Mouse (Mus musculus) MEL (cell line): ENCODE measurements around the gene Tia1. TPM values are rescaled to one million over a fixed set of nuclear protein-coding genes. Genes with fewer than 3 reads are reported as not detected.

Source experiments
- DNase-seq: peaks from one replicate; pipeline ENCODE4 v3.0.0; 2011; ENCODE audit warnings: low read depth, low spot score
- H3K27ac ChIP-seq: 2 replicates; pipeline ENCODE4 v1.5.1; 2012; ENCODE audit warnings: low read depth, mild to moderate bottlenecking, control low read depth, low read length, moderate library complexity; ENCODE audit not compliant: control insufficient read depth
- H3K27me3 ChIP-seq, 2 experiments: fragments of 150-350 bp in 1 of 2; sonication (generic) in 1 of 2; 2 replicates each; pipeline ENCODE4 v1.6.1; 2012; ENCODE audit warnings: low read length in 2 of 2, mild to moderate bottlenecking in 2 of 2, improper control_type of control experiment in 1 of 2, moderate library complexity in 1 of 2; ENCODE audit not compliant: insufficient read depth in 2 of 2, control insufficient read depth in 1 of 2
- H3K36me3 ChIP-seq, 2 experiments: 2 replicates each; pipeline ENCODE4 v1.6.1; 2012 to 2014; ENCODE audit warnings: low read length in 2 of 2, improper control_type of control experiment in 1 of 2, inconsistent platforms in 1 of 2, mild to moderate bottlenecking in 1 of 2; ENCODE audit not compliant: insufficient read depth in 2 of 2, control insufficient read depth in 1 of 2
- H3K4me1 ChIP-seq, 2 experiments: fragments of 150-350 bp in 1 of 2; sonication (generic) in 1 of 2; 2 replicates each; pipeline ENCODE4 v1.6.1; 2012; ENCODE audit warnings: low read length in 2 of 2, improper control_type of control experiment in 1 of 2, mild to moderate bottlenecking in 1 of 2; ENCODE audit not compliant: insufficient read depth in 2 of 2, control insufficient read depth in 1 of 2
- H3K4me3 ChIP-seq, 2 experiments: fragments of 150-350 bp in 1 of 2; sonication (generic) in 1 of 2; 2 replicates each; pipeline ENCODE4 v1.5.1; 2012; ENCODE audit warnings: low read depth in 2 of 2, low read length in 2 of 2, mild to moderate bottlenecking in 2 of 2, moderate library complexity in 2 of 2, control low read depth in 1 of 2, improper control_type of control experiment in 1 of 2; ENCODE audit not compliant: control insufficient read depth in 1 of 2, insufficient read depth in 1 of 2
- H3K79me2 ChIP-seq: 2 replicates; pipeline ENCODE4 v1.6.1; 2012; ENCODE audit warnings: mild to moderate bottlenecking, low read length, moderate library complexity; ENCODE audit not compliant: control insufficient read depth, poor library complexity, insufficient read depth
- H3K9ac ChIP-seq: 2 replicates; pipeline ENCODE4 v1.6.1; 2012; ENCODE audit warnings: low read depth, mild to moderate bottlenecking, control low read depth, low read length, moderate library complexity; ENCODE audit not compliant: control insufficient read depth, poor library complexity, severe bottlenecking
- H3K9me3 ChIP-seq: fragments of 150-350 bp; sonication (generic); replicated peaks from 2 replicates; pipeline ENCODE4 v1.6.1; 2012; ENCODE audit warnings: mild to moderate bottlenecking, low read length, improper control_type of control experiment, moderate library complexity; ENCODE audit not compliant: insufficient read depth
- CHD1 ChIP-seq: IDR thresholded peaks from 2 replicates; pipeline ENCODE4 v1.6.1; 2012; ENCODE audit warnings: low read depth, mild to moderate bottlenecking, inconsistent platforms, low read length, improper control_type of control experiment
- CHD2 ChIP-seq: IDR thresholded peaks from 2 replicates; pipeline ENCODE4 v1.6.1; 2011; ENCODE audit warnings: low read length, improper control_type of control experiment
- CTCF ChIP-seq, 3 experiments: IDR thresholded peaks in 2 of 3; conservative IDR thresholded peaks in 1 of 3; 2 replicates each; pipeline ENCODE4 v1.5.1; 2011 to 2012; ENCODE audit warnings: low read length in 3 of 3, low read depth in 2 of 3, mild to moderate bottlenecking in 2 of 3, improper control_type of control experiment in 1 of 3, inconsistent platforms in 1 of 3, mixed read lengths in 1 of 3, moderate library complexity in 1 of 3; ENCODE audit not compliant: control insufficient read depth in 1 of 3, insufficient read depth in 1 of 3, poor library complexity in 1 of 3, severe bottlenecking in 1 of 3
- E2F4 ChIP-seq: IDR thresholded peaks from 2 replicates; pipeline ENCODE4 v1.6.1; 2011; ENCODE audit warnings: low read depth, low read length, improper control_type of control experiment, borderline replicate concordance
- EP300 ChIP-seq, 2 experiments: IDR thresholded peaks; 2 replicates each; pipeline ENCODE4 v1.6.1; 2011; ENCODE audit warnings: improper control_type of control experiment in 2 of 2, low read length in 2 of 2, low read depth in 1 of 2, mild to moderate bottlenecking in 1 of 2
- GABPA ChIP-seq: IDR thresholded peaks from 2 replicates; pipeline ENCODE4 v1.6.1; 2012; ENCODE audit warnings: low read depth, mild to moderate bottlenecking, inconsistent platforms, low read length, improper control_type of control experiment, moderate library complexity
- GATA1 ChIP-seq: IDR thresholded peaks from 2 replicates; pipeline ENCODE4 v1.6.1; 2011; ENCODE audit warnings: low read depth, low read length, improper control_type of control experiment
- HCFC1 ChIP-seq: IDR thresholded peaks from 2 replicates; pipeline ENCODE4 v1.6.1; 2012; ENCODE audit warnings: low read depth, mild to moderate bottlenecking, inconsistent platforms, low read length, improper control_type of control experiment, moderate library complexity
- JUND ChIP-seq: IDR thresholded peaks from 2 replicates; pipeline ENCODE4 v1.6.1; 2011; ENCODE audit warnings: low read depth, mild to moderate bottlenecking, improper control_type of control experiment, low read length
- MAX ChIP-seq: IDR thresholded peaks from 2 replicates; pipeline ENCODE4 v1.6.1; 2011; ENCODE audit warnings: low read length, improper control_type of control experiment
- MEF2A ChIP-seq: IDR thresholded peaks from 2 replicates; pipeline ENCODE4 v1.6.1; 2014; ENCODE audit warnings: low read depth, mild to moderate bottlenecking, inconsistent platforms, low read length, improper control_type of control experiment; ENCODE audit not compliant: poor library complexity, insufficient replicate concordance, severe bottlenecking; ENCODE audit errors: extremely low read depth
- MXI1 ChIP-seq: IDR thresholded peaks from 2 replicates; pipeline ENCODE4 v1.6.1; 2011; ENCODE audit warnings: mild to moderate bottlenecking, low read depth, low read length, improper control_type of control experiment
- MYB ChIP-seq: IDR thresholded peaks from 2 replicates; pipeline ENCODE4 v1.6.1; 2011; ENCODE audit warnings: mild to moderate bottlenecking, low read depth, low read length, improper control_type of control experiment
- MYC ChIP-seq: IDR thresholded peaks from 2 replicates; pipeline ENCODE4 v1.6.1; 2011; ENCODE audit warnings: low read depth, mild to moderate bottlenecking, low read length, improper control_type of control experiment, moderate library complexity
- NRF1 ChIP-seq: IDR thresholded peaks from 2 replicates; pipeline ENCODE4 v1.6.1; 2014; ENCODE audit warnings: low read depth, mild to moderate bottlenecking, inconsistent platforms, low read length, improper control_type of control experiment, moderate library complexity; ENCODE audit not compliant: poor library complexity, insufficient read depth, severe bottlenecking
- POLR2A ChIP-seq, 2 experiments: IDR thresholded peaks; 2 replicates each; pipeline ENCODE4 v1.6.1; 2011 to 2012; ENCODE audit warnings: low read length in 2 of 2, mild to moderate bottlenecking in 2 of 2, control low read depth in 1 of 2, improper control_type of control experiment in 1 of 2, low read depth in 1 of 2, moderate library complexity in 1 of 2; ENCODE audit not compliant: control insufficient read depth in 1 of 2, insufficient read depth in 1 of 2, poor library complexity in 1 of 2
- POLR2AphosphoS2 ChIP-seq: IDR thresholded peaks from 2 replicates; pipeline ENCODE4 v1.6.1; 2011; ENCODE audit warnings: low read length, improper control_type of control experiment
- SIN3A ChIP-seq: IDR thresholded peaks from 2 replicates; pipeline ENCODE4 v1.6.1; 2012; ENCODE audit warnings: low read length, improper control_type of control experiment, inconsistent platforms
- SMC3 ChIP-seq: IDR thresholded peaks from 2 replicates; pipeline ENCODE4 v1.6.1; 2011; ENCODE audit warnings: low read depth, low read length, improper control_type of control experiment
- TAL1 ChIP-seq: IDR thresholded peaks from 2 replicates; pipeline ENCODE4 v1.6.1; 2012; ENCODE audit warnings: mild to moderate bottlenecking, inconsistent platforms, low read length, moderate library complexity, mixed read lengths
- TBP ChIP-seq: IDR thresholded peaks from 2 replicates; pipeline ENCODE4 v1.8.0; 2011; ENCODE audit warnings: low read depth, low read length, improper control_type of control experiment
- TCF12 ChIP-seq: IDR thresholded peaks from 2 replicates; pipeline ENCODE4 v1.6.1; 2014; ENCODE audit warnings: low read depth, mild to moderate bottlenecking, inconsistent platforms, low read length, improper control_type of control experiment, moderate library complexity
- USF1 ChIP-seq: IDR thresholded peaks from 2 replicates; pipeline ENCODE4 v1.6.1; 2014; ENCODE audit warnings: low read depth, mild to moderate bottlenecking, inconsistent platforms, low read length, improper control_type of control experiment, moderate library complexity
- USF2 ChIP-seq, 2 experiments: IDR thresholded peaks; 2 replicates each; pipeline ENCODE4 v1.6.1; 2011 to 2012; ENCODE audit warnings: improper control_type of control experiment in 2 of 2, low read length in 2 of 2, borderline replicate concordance in 1 of 2, inconsistent platforms in 1 of 2, low read depth in 1 of 2, mild to moderate bottlenecking in 1 of 2; ENCODE audit not compliant: insufficient read depth in 1 of 2
- ZC3H11A ChIP-seq: IDR thresholded peaks from 2 replicates; pipeline ENCODE4 v1.6.1; 2012; ENCODE audit warnings: low read depth, mild to moderate bottlenecking, inconsistent platforms, low read length, improper control_type of control experiment
- ZMIZ1 ChIP-seq: IDR thresholded peaks from 2 replicates; pipeline ENCODE4 v1.6.1; 2012; ENCODE audit warnings: low read depth, mild to moderate bottlenecking, inconsistent platforms, low read length, improper control_type of control experiment, moderate library complexity
- ZNF384 ChIP-seq: IDR thresholded peaks from 2 replicates; pipeline ENCODE4 v1.6.1; 2012; ENCODE audit warnings: low read depth, mild to moderate bottlenecking, inconsistent platforms, low read length, improper control_type of control experiment
- polyA plus RNA-seq, 2 experiments: library from polyadenylated mRNA; stranded (reverse) in 1 of 2; unstranded in 1 of 2; fragments of >175 nt in 1 of 2; fragments of >200 nt in 1 of 2; gene quantifications; 2 replicates each; pipeline versions ENCODE4 v1.2.1 to v1.2.4; 2012; ENCODE audit warnings: low replicate concordance in 2 of 2, low read depth in 1 of 2; ENCODE audit not compliant: insufficient read length in 2 of 2, insufficient read depth in 1 of 2, missing spikeins in 1 of 2
- total RNA-seq: library from RNA; depleted of rRNA; stranded (reverse); fragments of 300-350 nt; gene quantifications from 2 replicates; pipeline ENCODE4 v1.2.3, GENCODE M21; 2012

Tia1 gene
- total and polyA plus RNA-seq, 3 experiments: 21.5 to 25.3 TPM; not detected in 1

- Histone ChIP-seq H3K4me3 (peak overlapping the region; percentile 66 to 99), H3K79me2 (peaks cover 15% of the 10 kb centered on the region), H3K4me1 (peaks cover 0 to 10% of the 10 kb centered on the region in 2 experiments; a peak in 2 of 4 replicates), H3K36me3 (peaks cover 0 to 15% of the 10 kb centered on the region in 2 experiments; a peak in 2 of 4 replicates), H3K27ac (peak overlapping the region; percentile 100), H3K9me3 (no peaks in the 10 kb centered on the region), H3K27me3 (no peaks in the 10 kb centered on the region), H3K9ac (peak overlapping the region; percentile 99)
- TF ChIP-seq MXI1: peak; percentile 89
- TF ChIP-seq CHD1: 0 out of 2 replicates have a peak, but pooled peaks have one; percentile 30
- TF ChIP-seq USF1: 0 out of 2 replicates have a peak, but pooled peaks have one; percentile 22
- TF ChIP-seq CTCF (IDR thresholded peaks at IDR 0.05 in 2 of 3, conservative IDR thresholded peaks at IDR 0.05 in 1 of 3; ENCODE audit: control insufficient read depth in 1 of 3, insufficient read depth in 1 of 3, low read depth in 2 of 3, low read length in 3 of 3, poor library complexity in 1 of 3, severe bottlenecking in 1 of 3): peak; percentile 40 to 62 (median 61)
- 0 out of 2 replicates have a peak, but pooled peaks have one; percentile 9 for TF ChIP-seq TCF12
- TF ChIP-seq GATA1: no peak
- 0 out of 4 replicates have a peak, but pooled peaks of 1 of the 2 experiments have one; percentile 37 for TF ChIP-seq POLR2A (IDR thresholded peaks at IDR 0.05; ENCODE audit: control insufficient read depth in 1 of 2, insufficient read depth in 1 of 2, low read depth in 1 of 2, low read length in 2 of 2, poor library complexity in 1 of 2)
- TF ChIP-seq POLR2AphosphoS2: no peak
- no peak for TF ChIP-seq MAX
- peak; percentile 89 for TF ChIP-seq TBP
- peak; percentile 71; the same call in 1 of the 2 replicates for TF ChIP-seq MYC
- peak; percentile 22; the same call in 1 of the 2 replicates for TF ChIP-seq ZC3H11A
- TF ChIP-seq SMC3: peak; percentile 51
- peak; percentile 86 for DNase-seq
Measured at GRCm38 (mm10) chr6:86437711-86438110, 33.7 kb downstream of the Tia1 start.

DNA sequence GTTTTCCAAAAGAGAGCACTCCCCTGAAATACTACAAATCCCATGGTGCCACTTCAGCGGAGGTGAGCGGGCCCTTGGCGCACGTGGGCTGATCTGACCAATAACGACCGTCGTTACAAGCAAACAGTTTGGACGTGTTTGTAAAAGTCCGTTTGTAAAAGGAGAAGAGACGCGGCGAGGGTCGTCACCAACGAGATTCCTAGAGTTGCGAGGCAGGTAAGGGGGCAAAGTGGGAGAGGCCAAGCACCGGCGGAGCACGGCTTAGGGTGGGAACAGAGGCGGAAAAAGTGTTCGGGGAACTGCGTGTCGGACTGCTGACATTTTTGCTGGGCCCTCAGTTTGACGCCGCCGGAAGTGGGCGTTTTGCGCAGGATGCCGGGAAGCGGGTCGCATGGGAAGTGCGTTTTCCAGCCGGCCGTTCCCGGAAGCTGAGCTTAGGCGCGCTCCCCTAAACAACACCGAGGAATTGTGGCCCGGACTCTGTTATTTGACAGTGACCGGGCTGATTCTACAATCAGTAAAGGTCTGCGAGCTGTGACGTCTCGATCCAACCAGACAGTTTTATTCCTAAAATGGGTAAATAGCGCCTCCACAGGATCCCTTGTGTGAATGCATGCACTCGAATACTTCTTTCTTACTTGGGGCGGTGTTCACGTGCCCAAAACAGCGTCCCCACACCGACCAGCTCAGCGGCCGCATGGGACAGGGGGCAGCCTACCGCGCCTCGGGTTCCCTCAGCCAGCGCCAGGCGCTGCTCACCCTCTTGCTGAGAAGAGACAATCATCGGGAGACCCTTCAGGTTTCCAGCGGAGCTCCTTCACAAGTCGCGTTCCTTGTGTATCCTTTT lies 34.5 kb downstream of the Tia1 start, which contains the start of gene C87436:
Gene C87436 (plus strand): TSS at position 103 of the 847 bp plus-strand sequence.
- H3K27ac ChIP-seq: peak within 1 kb of the TSS; percentile 100
- peaks cover 15% of the 10 kb centered on the region for H3K79me2 ChIP-seq
- peak within 1 kb of the TSS; percentile 80 to 99 for H3K4me3 ChIP-seq
- no peaks in the 10 kb centered on the region for H3K9me3 ChIP-seq
- H3K36me3 ChIP-seq: peaks cover 0 to 15% of the 10 kb centered on the region in 2 experiments; a peak in 2 of 4 replicates
- H3K4me1 ChIP-seq: peaks cover 0 to 10% of the 10 kb centered on the region in 2 experiments; a peak in 2 of 4 replicates
- DNase-seq: peak; percentile 98
- H3K9ac ChIP-seq: peak within 1 kb of the TSS; percentile 99
- H3K27me3 ChIP-seq: no peaks in the 10 kb centered on the region
- TF ChIP-seq ZMIZ1 (peak; percentile 73), GATA1 (0 out of 2 replicates have a peak, but pooled peaks have one; percentile 14), MYB (peak; percentile 79), EP300 (IDR thresholded peaks at IDR 0.05; ENCODE audit: low read depth in 1 of 2, low read length in 2 of 2) (no peak), HCFC1 (peak; percentile 94), ZC3H11A (0 out of 2 replicates have a peak, but pooled peaks have one; percentile 0), SIN3A (peak; percentile 98), ZNF384 (no peak), SMC3 (no peak), GABPA (peak; percentile 52; the same call in 1 of the 2 replicates), USF2 (IDR thresholded peaks at IDR 0.05; ENCODE audit: borderline replicate concordance in 1 of 2, insufficient read depth in 1 of 2, low read depth in 1 of 2, low read length in 2 of 2) (peak; percentile 86 to 98), TAL1 (no peak), CHD1 (no peak), TBP (peak; percentile 84), CHD2 (no peak; the same call in 1 of the 2 replicates), TCF12 (peak; percentile 73; the same call in 1 of the 2 replicates), USF1 (peak; percentile 99), JUND (0 out of 2 replicates have a peak, but pooled peaks have one; percentile 6), NRF1 (peak; percentile 50), MYC (peak; percentile 99), E2F4 (no peak; the same call in 1 of the 2 replicates), MEF2A (no peak)
